Mouse (Mus musculus) bone marrow, adult 2 months (tissue): ENCODE measurements around the gene Tmem151b.

ENCODE experiments used
- CTCF ChIP-seq: fragments of 200-500 bp; IDR thresholded peaks from 2 replicates; pipeline ENCODE4 v1.5.1; 2011; ENCODE audit warnings: low read length, control low read depth; ENCODE audit not compliant: control insufficient read depth, insufficient read depth
- POLR2A ChIP-seq: fragments of 200-500 bp; IDR thresholded peaks from 2 replicates; pipeline ENCODE4 v1.6.1; 2011; ENCODE audit warnings: low read depth, mild to moderate bottlenecking, control low read depth, low read length, borderline replicate concordance; ENCODE audit not compliant: control insufficient read depth

GRCm38 (mm10) chr17:45590410-45590809 lies 40.9 kb upstream of the Tmem151b start:
- TF ChIP-seq CTCF (no peak), POLR2A (no peak)
